ENCODE assay signal across 8 mouse cellular contexts in the genomic region with DNA sequence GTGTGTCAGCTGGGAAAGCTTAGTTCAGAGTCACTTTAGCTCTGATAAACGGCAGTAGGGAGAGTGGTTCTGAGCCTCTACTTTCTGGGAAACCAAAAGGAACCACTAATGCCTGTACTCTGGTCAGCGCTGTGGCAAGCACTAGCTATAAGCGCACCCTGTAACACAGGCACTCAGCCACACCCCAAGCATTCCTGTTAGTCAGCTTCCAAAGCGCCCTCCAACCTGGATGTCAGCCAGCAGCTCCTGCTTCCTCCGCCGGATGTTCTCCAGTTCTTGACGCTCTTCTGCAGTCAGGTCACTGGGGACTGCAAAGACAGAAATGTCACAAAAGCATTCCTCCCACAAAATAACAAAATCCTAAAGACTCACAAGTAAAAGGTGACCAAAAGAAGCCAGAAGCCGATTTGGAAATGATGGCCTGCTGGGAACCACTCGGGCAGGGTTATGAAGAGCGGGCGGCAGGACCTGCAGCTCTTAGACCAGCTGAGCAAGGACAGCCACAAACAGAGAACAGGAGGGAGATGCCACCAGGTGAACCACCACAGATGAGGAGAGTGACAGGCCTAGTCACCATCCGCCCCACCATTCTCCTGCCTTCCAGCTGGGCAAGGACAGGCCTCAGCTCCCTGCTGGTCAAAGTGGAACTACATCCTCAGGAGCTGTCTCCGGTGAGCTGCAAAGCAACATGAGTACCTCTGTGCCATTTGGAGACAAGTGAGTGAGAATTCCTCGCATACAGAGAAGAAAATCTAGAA. TPM values are rescaled to one million over a fixed set of nuclear protein-coding genes. Genes with fewer than 3 reads are reported as not detected.
DNase-seq lines count a peak whose midpoint lies in the region; ATAC-seq and TF ChIP-seq lines count a peak whose summit lies in the region.

No protein-coding gene starts in this region.

- ATAC-seq in heart, embryonic 15.5 days (replicated peaks; ENCODE audit: insufficient number of reproducible peaks, insufficient read depth, low FRiP score, low read depth): peak; percentile 56; the same call in 1 of the 2 replicates
- ATAC-seq in limb, embryonic 13.5 days (ENCODE audit: low FRiP score, low read depth): no peak
- ATAC-seq in erythroid progenitor cell, adult 5-6 weeks (replicated peaks; ENCODE audit: low FRiP score, poor library complexity, severe bottlenecking): no peak

- no peak overlapping the region for H3K4me3 ChIP-seq in spleen, adult 2 months (ENCODE audit: extremely low read depth, insufficient read depth, insufficient read length)
- H3K4me3 ChIP-seq in heart, embryonic 15.5 days: no peak overlapping the region
- no peak overlapping the region for H3K4me3 ChIP-seq in limb, embryonic 13.5 days

- H3K9me3 ChIP-seq in heart, embryonic 15.5 days (replicated peaks): no peaks in the 10 kb centered on the region
- H3K9me3 ChIP-seq in limb, embryonic 13.5 days: no peaks in the 10 kb centered on the region

- no peak for TF ChIP-seq POLR2A in spleen, adult 2 months (IDR thresholded peaks at IDR 0.05; ENCODE audit: low read depth, low read length)

- 62% methylated on average over 14 of the region's 14 CpGs for WGBS in spleen, adult 2 months
- WGBS in heart, embryonic 15.5 days: 35% methylated on average over 14 of the region's 14 CpGs
- whole genome bisulfite sequencing in limb, embryonic 13.5 days: 65% methylated on average over 14 of the region's 14 CpGs

- H3K27ac ChIP-seq in spleen, adult 2 months (ENCODE audit: insufficient read depth, low read length): peak overlapping the region; percentile 86
- peak overlapping the region; percentile 74 for H3K27ac ChIP-seq in heart, embryonic 15.5 days
- no peak overlapping the region; the same call in 1 of the 2 replicates for H3K27ac ChIP-seq in limb, embryonic 13.5 days

- H3K4me2 ChIP-seq in heart, embryonic 15.5 days: peak overlapping the region; percentile 29
- no peak overlapping the region for H3K4me2 ChIP-seq in limb, embryonic 13.5 days (replicated peaks)

- no peak for TF ChIP-seq CTCF in spleen, adult 2 months (IDR thresholded peaks at IDR 0.05; ENCODE audit: extremely low read depth, insufficient read depth, insufficient read length, insufficient replicate concordance)

- H3K4me1 ChIP-seq in spleen, adult 2 months (ENCODE audit: control insufficient read depth, insufficient read depth, insufficient read length): peaks cover 48% of the 10 kb centered on the region; the same call in 1 of the 2 replicates
- peaks cover 56% of the 10 kb centered on the region for H3K4me1 ChIP-seq in heart, embryonic 15.5 days (replicated peaks)
- peaks cover 51% of the 10 kb centered on the region for H3K4me1 ChIP-seq in limb, embryonic 13.5 days

- H3K36me3 ChIP-seq in spleen, adult 2 months (ENCODE audit: control insufficient read depth, insufficient read depth, low read length): peaks cover 12% of the 10 kb centered on the region
- H3K36me3 ChIP-seq in heart, embryonic 15.5 days: peaks cover 22% of the 10 kb centered on the region; the same call in 1 of the 2 replicates
- H3K36me3 ChIP-seq in limb, embryonic 13.5 days: peaks cover 28% of the 10 kb centered on the region

- no peak overlapping the region for H3K9ac ChIP-seq in heart, embryonic 15.5 days
- peak overlapping the region; percentile 19; the same call in 1 of the 2 replicates for H3K9ac ChIP-seq in limb, embryonic 13.5 days

- DNase-seq in spleen, adult 2 months (ENCODE audit: low read depth in 1 of 2, low spot score in 2 of 2): no peak
- no peak for DNase-seq in spleen, postnatal 14 days (ENCODE audit: low spot score in 2 of 2)
- peak; percentile 69 for DNase-seq in cerebellum, adult 8-10 months
- DNase-seq in spleen, postnatal 36 days (ENCODE audit: low spot score in 2 of 2): no peak
- no peak for DNase-seq in right cerebral cortex, postnatal 4 days

- H3K27me3 ChIP-seq in spleen, adult 2 months (ENCODE audit: control insufficient read depth, insufficient read depth, low read length): no peaks in the 10 kb centered on the region
- H3K27me3 ChIP-seq in heart, embryonic 15.5 days: no peaks in the 10 kb centered on the region
- H3K27me3 ChIP-seq in limb, embryonic 13.5 days: no peaks in the 10 kb centered on the region

RNA-seq across cellular contexts. Expression of a gene that starts 54.8 kb away (rescaled TPM):
- polyA plus RNA-seq in spleen, adult 2 months (2012; rRNA removed): 47.7 and 57.3 TPM in 2 replicates
- polyA plus RNA-seq in heart, embryonic 15.5 days (2015; fragmentation: Nextera tagmentation; extraction: Ambion mirVana): 18.0 and 24.4 TPM in 2 replicates
- 15.9 and 17.1 TPM in 2 replicates for polyA plus RNA-seq in limb, embryonic 13.5 days (2015; fragmentation: Nextera tagmentation; extraction: Ambion mirVana)
- total RNA-seq in erythroid progenitor cell, adult 5-6 weeks (2015; ENCODE audit: low replicate concordance): 10.5 TPM in 2 replicates
- total RNA-seq in erythroid progenitor cell, adult 5-6 weeks (2017; ENCODE audit: low replicate concordance): 11.6 and 12.3 TPM in 2 replicates
